Mouse (Mus musculus): ENCODE measurements around the gene Gsx2. TPM values are rescaled to one million over a fixed set of nuclear protein-coding genes. Genes with fewer than 3 reads are reported as not detected.

Gsx2 gene
- 0.15 and 0.29 TPM in 2 replicates for polyA plus RNA-seq (2012; rRNA removed)

DNA sequence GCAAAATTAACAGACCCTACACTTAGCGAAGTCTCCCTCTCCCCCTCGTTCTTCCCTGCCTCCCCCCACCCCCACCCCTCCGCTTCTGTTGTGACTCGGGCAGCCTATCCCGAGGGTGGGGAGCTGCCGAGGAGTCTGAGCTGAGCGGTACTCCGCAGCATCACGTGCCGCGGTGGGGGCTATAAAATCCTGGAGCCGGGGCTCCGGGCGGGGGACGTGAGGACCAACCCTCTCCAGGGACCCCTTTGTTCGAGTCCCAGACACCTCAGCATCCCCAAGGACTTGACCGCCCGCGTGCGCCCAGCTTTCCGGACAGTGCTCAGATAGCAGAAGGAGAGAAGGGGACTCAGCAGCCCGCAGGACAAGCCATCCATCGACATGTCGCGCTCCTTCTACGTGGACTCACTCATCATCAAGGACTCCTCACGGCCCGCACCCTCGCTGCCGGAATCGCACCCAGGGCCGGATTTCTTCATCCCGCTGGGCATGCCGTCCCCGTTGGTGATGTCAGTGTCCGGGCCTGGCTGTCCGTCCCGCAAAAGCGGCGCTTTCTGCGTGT is at the start of gene Gsx2:
Gsx2 (plus strand) TSS at position 219 of the 559 bp plus-strand sequence.

DNA sequence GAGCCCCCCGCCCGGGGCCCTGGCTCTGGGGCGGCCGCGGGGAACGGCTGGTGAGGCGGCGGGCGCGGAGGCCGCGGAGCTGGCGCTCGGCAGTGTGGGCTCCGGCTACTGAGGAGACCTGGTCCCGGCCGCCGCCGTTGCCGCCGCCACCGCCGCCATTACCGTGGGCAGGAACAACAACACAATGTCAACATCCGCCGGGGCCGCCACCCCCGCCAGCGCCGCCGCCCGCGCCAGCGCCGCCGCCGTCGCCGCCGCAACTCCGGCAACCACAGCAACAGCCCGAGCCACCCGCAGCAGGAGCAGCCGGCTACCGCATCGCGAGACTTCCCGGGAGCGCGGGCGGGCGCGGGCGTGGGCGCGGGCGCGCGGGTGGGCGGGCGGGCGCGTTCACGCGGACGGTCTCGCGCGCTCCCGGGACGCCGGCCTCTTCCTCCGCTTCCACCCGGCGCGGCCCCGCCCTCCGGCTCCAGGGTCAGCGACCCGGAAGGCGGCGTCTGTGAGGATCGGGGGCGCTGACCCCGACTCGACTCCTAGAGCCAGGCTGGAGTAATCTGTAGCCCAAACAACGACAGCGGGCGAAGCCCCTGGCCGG is 31.0 kb upstream of the Gsx2 start, which contains the start of gene Chic2:
Chic2 (minus strand) TSS at position 465 of the 595 bp plus-strand sequence.

Other genes starting within 250 kb of the Gsx2 start
- gene Chic2, start 30.8 kb upstream of the Gsx2 start, polyA plus RNA-seq (2012; rRNA removed): 2.4 and 3.6 TPM in 2 replicates
- gene Pdgfra, start 76.7 kb downstream of the Gsx2 start, polyA plus RNA-seq (2012; rRNA removed): 27.8 and 32.6 TPM in 2 replicates

Measured in ovary, adult 2 months (tissue).